Comparison of ENCODE assay signal across 23 mouse cellular contexts in the genomic region with DNA sequence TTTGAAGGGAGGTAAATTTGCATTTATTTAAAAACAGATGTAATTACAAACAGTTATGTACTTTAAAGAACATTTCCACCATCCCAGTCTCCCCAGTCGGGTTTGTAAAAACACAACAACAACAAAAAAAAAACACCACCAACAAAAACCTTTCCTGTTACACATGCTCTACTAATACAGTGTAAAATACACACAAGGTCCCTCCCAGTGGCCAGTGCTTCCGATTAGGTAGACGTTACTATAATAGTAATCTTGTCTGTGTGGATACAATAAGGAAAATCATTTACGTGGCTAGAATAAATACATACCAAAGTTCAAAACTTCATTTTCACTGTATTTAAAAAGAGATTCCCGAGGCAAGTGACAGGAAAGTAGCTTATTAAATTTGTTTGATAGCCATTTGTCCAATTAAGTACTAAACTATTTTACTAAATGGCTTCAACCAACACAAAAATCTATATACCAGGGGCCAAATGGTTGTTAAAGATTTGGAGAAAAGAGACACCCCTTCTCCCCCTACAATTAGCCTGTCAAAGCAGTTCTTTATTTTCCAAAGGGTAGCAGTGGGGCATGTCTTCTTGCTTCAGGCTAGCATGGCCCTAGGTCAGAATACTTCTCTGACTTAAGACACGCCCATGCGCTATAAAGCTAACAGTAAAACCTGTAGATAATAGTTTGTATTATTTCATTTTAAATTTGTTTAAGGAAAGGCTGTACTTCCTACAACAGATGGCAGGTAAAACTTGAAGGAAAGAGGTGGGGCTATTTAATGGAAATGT.
A peak's percentile ranks its signal among the peaks of the same experiment; 100 is the strongest.
DNase-seq lines count a peak whose midpoint lies in the region; ATAC-seq and TF ChIP-seq lines count a peak whose summit lies in the region.
"Had no signal": no experiment of that assay in that cellular context is flagged by ENCODE, and none has a peak within 500 bp of the region (broad histone marks: within the 10 kb centered on the region; RNA-seq: fewer than 3 reads in every experiment).

No protein-coding gene starts in this region.

- 41% methylated on average over 7 of the region's 7 CpGs for WGBS in forebrain, embryonic 10.5 days
- WGBS in forebrain, postnatal 0 days = 28% methylated on average over 7 of the region's 7 CpGs
- WGBS in embryonic facial prominence, embryonic 11.5 days = 29% methylated on average over 7 of the region's 7 CpGs
- WGBS in forebrain, embryonic 14.5 days = 14% methylated on average over 7 of the region's 7 CpGs

- no peak for TF ChIP-seq POLR2A in brain, embryonic 14.5 days (IDR thresholded peaks at IDR 0.05; ENCODE audit: borderline replicate concordance, extremely low read depth, insufficient read depth, insufficient read length, poor library complexity, severe bottlenecking)

- peaks cover 15% of the 10 kb centered on the region for H3K9me3 ChIP-seq in forebrain, embryonic 10.5 days
- no peaks in the 10 kb centered on the region for H3K9me3 ChIP-seq in forebrain, postnatal 0 days (ENCODE audit: low read length)
- H3K9me3 ChIP-seq in embryonic facial prominence, embryonic 11.5 days (replicated peaks; ENCODE audit: control insufficient read depth, low read length) = no peaks in the 10 kb centered on the region; the same call in 1 of the 2 replicates
- no peaks in the 10 kb centered on the region; the same call in 1 of the 2 replicates for H3K9me3 ChIP-seq in forebrain, embryonic 14.5 days (replicated peaks; ENCODE audit: control insufficient read depth, low read length)
- H3K9me3 ChIP-seq: embryonic facial prominence, embryonic 13.5 days had no signal

- H3K27ac ChIP-seq in forebrain, embryonic 10.5 days = peak overlapping the region; percentile 84
- H3K27ac ChIP-seq in forebrain, postnatal 0 days (ENCODE audit: low read depth, low read length) = no peak overlapping the region
- no peak overlapping the region for H3K27ac ChIP-seq in embryonic facial prominence, embryonic 11.5 days (replicated peaks; ENCODE audit: low read depth, low read length)
- no peak overlapping the region for H3K27ac ChIP-seq in forebrain, embryonic 14.5 days (ENCODE audit: low read depth, low read length)
- H3K27ac ChIP-seq: embryonic facial prominence, embryonic 13.5 days; gastrocnemius, adult 2 months; hindbrain, embryonic 12.5 days; hindbrain, embryonic 15.5 days had no signal

- peaks cover 57% of the 10 kb centered on the region for H3K4me1 ChIP-seq in forebrain, embryonic 10.5 days
- no peaks in the 10 kb centered on the region for H3K4me1 ChIP-seq in forebrain, postnatal 0 days (ENCODE audit: insufficient read depth)
- H3K4me1 ChIP-seq in embryonic facial prominence, embryonic 11.5 days (ENCODE audit: control insufficient read depth, insufficient read depth, low read length) = no peaks in the 10 kb centered on the region
- H3K4me1 ChIP-seq in forebrain, embryonic 14.5 days (ENCODE audit: control insufficient read depth, insufficient read depth, low read length) = no peaks in the 10 kb centered on the region; the same call in none of the 2 replicates
- H3K4me1 ChIP-seq: hindbrain, embryonic 12.5 days; hindbrain, embryonic 15.5 days had no signal

- H3K36me3 ChIP-seq in forebrain, embryonic 10.5 days (replicated peaks) = peaks cover 18% of the 10 kb centered on the region
- no peaks in the 10 kb centered on the region for H3K36me3 ChIP-seq in forebrain, postnatal 0 days (ENCODE audit: insufficient read depth)
- H3K36me3 ChIP-seq in embryonic facial prominence, embryonic 11.5 days (replicated peaks; ENCODE audit: control insufficient read depth, insufficient read depth, low read depth, low read length) = no peaks in the 10 kb centered on the region
- H3K36me3 ChIP-seq in forebrain, embryonic 14.5 days (ENCODE audit: control insufficient read depth, insufficient read depth, low read length) = no peaks in the 10 kb centered on the region
- H3K36me3 ChIP-seq: hindbrain, embryonic 12.5 days; hindbrain, embryonic 15.5 days had no signal

- H3K4me3 ChIP-seq in forebrain, embryonic 10.5 days = peak overlapping the region; percentile 48; the same call in 1 of the 2 replicates
- H3K4me3 ChIP-seq in forebrain, postnatal 0 days (ENCODE audit: low read depth, low read length) = no peak overlapping the region
- H3K4me3 ChIP-seq in embryonic facial prominence, embryonic 11.5 days (ENCODE audit: low read depth, low read length) = no peak overlapping the region
- no peak overlapping the region for H3K4me3 ChIP-seq in forebrain, embryonic 14.5 days (ENCODE audit: low read depth, low read length)
- H3K4me3 ChIP-seq: embryonic facial prominence, embryonic 13.5 days; erythroblast, embryonic 14.5 days; gastrocnemius, adult 2 months; hindbrain, embryonic 12.5 days; hindbrain, embryonic 15.5 days had no signal

- DNase-seq in forebrain, embryonic 10.5 days (ENCODE audit: extremely low spot score, low spot score) = no peak
- no peak for DNase-seq in forebrain, postnatal 0 days
- DNase-seq in brain, embryonic 14.5 days (ENCODE audit: low read depth) = peak; percentile 71
- no peak for DNase-seq in embryonic facial prominence, embryonic 11.5 days (ENCODE audit: low spot score)
- DNase-seq in forebrain, embryonic 14.5 days (ENCODE audit: low spot score) = peak; percentile 45
- DNase-seq in spleen, postnatal 36 days (ENCODE audit: low spot score in 2 of 2) = no peak
- DNase-seq: adrenal gland, adult 8-10 months; adrenal gland, postnatal 25 days; B cell, adult 2 months; cerebellum, adult 18-20 months; cerebellum, adult 9-10 months; cerebellum, postnatal 14 days; gastrocnemius, adult 2 months; gastrocnemius, postnatal 14 days; heart, adult 11 months; kidney, adult 2 months had no signal

- no peak for ATAC-seq in forebrain, postnatal 0 days
- peak; percentile 39; the same call in 1 of the 2 replicates for ATAC-seq in embryonic facial prominence, embryonic 11.5 days (replicated peaks; ENCODE audit: insufficient number of reproducible peaks, low FRiP score, low TSS enrichment, low read depth)
- ATAC-seq in forebrain, embryonic 14.5 days = peak; percentile 55; the same call in 1 of the 2 replicates
- ATAC-seq in CD4-positive, CD25-positive, alpha-beta regulatory T cell, adult 4 months = no peak
- ATAC-seq: intestine, postnatal 0 days had no signal

- no peak overlapping the region for H3K4me2 ChIP-seq in forebrain, postnatal 0 days (ENCODE audit: low read depth)
- no peak overlapping the region for H3K4me2 ChIP-seq in embryonic facial prominence, embryonic 11.5 days (ENCODE audit: low read depth, low read length)
- no peak overlapping the region for H3K4me2 ChIP-seq in forebrain, embryonic 14.5 days (ENCODE audit: low read length)
- H3K4me2 ChIP-seq: embryonic facial prominence, embryonic 13.5 days; heart, embryonic 11.5 days; hindbrain, embryonic 12.5 days; hindbrain, embryonic 15.5 days had no signal

- TF ChIP-seq CTCF in forebrain, postnatal 0 days (IDR thresholded peaks at IDR 0.05; ENCODE audit: low read depth) = no peak
- no peak for TF ChIP-seq CTCF in brain, embryonic 14.5 days (IDR thresholded peaks at IDR 0.05; ENCODE audit: borderline replicate concordance, extremely low read depth, insufficient read depth, insufficient read length)

- no peaks in the 10 kb centered on the region for H3K27me3 ChIP-seq in forebrain, embryonic 10.5 days (ENCODE audit: poor library complexity, severe bottlenecking)
- no peaks in the 10 kb centered on the region for H3K27me3 ChIP-seq in forebrain, postnatal 0 days (ENCODE audit: insufficient read depth, low read length)
- no peaks in the 10 kb centered on the region for H3K27me3 ChIP-seq in embryonic facial prominence, embryonic 11.5 days (ENCODE audit: control insufficient read depth, insufficient read depth, low read length)
- H3K27me3 ChIP-seq in forebrain, embryonic 14.5 days (replicated peaks; ENCODE audit: control insufficient read depth, insufficient read depth, low read length) = no peaks in the 10 kb centered on the region
- H3K27me3 ChIP-seq: embryonic facial prominence, embryonic 13.5 days; hindbrain, embryonic 12.5 days; hindbrain, embryonic 15.5 days had no signal

- no peak overlapping the region for H3K9ac ChIP-seq in forebrain, postnatal 0 days
- no peak overlapping the region for H3K9ac ChIP-seq in embryonic facial prominence, embryonic 11.5 days (replicated peaks; ENCODE audit: low read length)
- H3K9ac ChIP-seq in forebrain, embryonic 14.5 days (ENCODE audit: low read length) = no peak overlapping the region
- H3K9ac ChIP-seq: embryonic facial prominence, embryonic 13.5 days; hindbrain, embryonic 12.5 days; hindbrain, embryonic 15.5 days had no signal

Comparison
In these comparisons a context has a peak if more than half of its experiments do, and no peak if none do; other contexts are left out.
1. DNase-seq: peak in brain, embryonic 14.5 days (single experiment) and forebrain, embryonic 14.5 days (single experiment); none in forebrain, embryonic 10.5 days (single experiment), forebrain, postnatal 0 days (single experiment), embryonic facial prominence, embryonic 11.5 days (single experiment) and spleen, postnatal 36 days (0 of 2).
2. ATAC-seq: peak in embryonic facial prominence, embryonic 11.5 days (single experiment) and forebrain, embryonic 14.5 days (single experiment); none in forebrain, postnatal 0 days (single experiment) and CD4-positive, CD25-positive, alpha-beta regulatory T cell, adult 4 months (single experiment).